Mouse (Mus musculus) ovary, adult 18-20 months (tissue): Measurements from ENCODE around the gene Pfdn6.

Experiments
- DNase-seq: peaks from one replicate; pipeline ENCODE4 v3.0.0; 2022; ENCODE audit warnings: low spot score, mixed read lengths

The Pfdn6 gene

GRCm38 (mm10) chr17:33931947-33932346, 8.2 kb downstream of the Pfdn6 start:
- DNase-seq = no peak

- peak; percentile 18 for DNase-seq
These were observed 8.8 kb downstream of the Pfdn6 start for GRCm38 (mm10) chr17:33931159-33931866.

GRCm38 (mm10) chr17:33930280-33931158, 9.6 kb downstream of the Pfdn6 start:
- peak; percentile 48 for DNase-seq

GRCm38 (mm10) chr17:33929371-33930279, 10.5 kb downstream of the Pfdn6 start, which contains the start of gene Rgl2:
Gene Rgl2, plus strand, starts transcription at chr17:33929543.
- peak; percentile 83 for DNase-seq

GRCm38 (mm10) chr17:33928251-33928947, 11.7 kb downstream of the Pfdn6 start:
- DNase-seq = no peak

- DNase-seq = no peak
These were observed 13.8 kb downstream of the Pfdn6 start for GRCm38 (mm10) chr17:33926207-33926932.

GRCm38 (mm10) chr17:33925406-33926116, 14.6 kb downstream of the Pfdn6 start:
- DNase-seq = no peak

GRCm38 (mm10) chr17:33924577-33925283, 15.4 kb downstream of the Pfdn6 start:
- no peak for DNase-seq

- no peak for DNase-seq
These were observed 18.8 kb downstream of the Pfdn6 start for GRCm38 (mm10) chr17:33921361-33921760.

GRCm38 (mm10) chr17:33920282-33921097, 19.7 kb downstream of the Pfdn6 start:
- DNase-seq = peak; percentile 78

- peak; percentile 87 for DNase-seq
These were observed 20.5 kb downstream of the Pfdn6 start for GRCm38 (mm10) chr17:33919351-33920281.

- no peak for DNase-seq
These were observed 21.6 kb downstream of the Pfdn6 start for GRCm38 (mm10) chr17:33918293-33919203.

GRCm38 (mm10) chr17:33917656-33918292, 22.4 kb downstream of the Pfdn6 start:
- no peak for DNase-seq

- no peak for DNase-seq
These were observed 23.1 kb downstream of the Pfdn6 start for GRCm38 (mm10) chr17:33916847-33917655.

GRCm38 (mm10) chr17:33916294-33916693, 23.8 kb downstream of the Pfdn6 start:
- DNase-seq = no peak
